Mouse (Mus musculus) bone marrow, adult 2 months (tissue): Measurements from ENCODE around the gene Sarm1.

Experiments
- CTCF ChIP-seq: fragments of 200-500 bp; IDR thresholded peaks from 2 replicates; pipeline ENCODE4 v1.5.1; 2011; ENCODE audit warnings: low read length, control low read depth; ENCODE audit not compliant: control insufficient read depth, insufficient read depth
- POLR2A ChIP-seq: fragments of 200-500 bp; IDR thresholded peaks from 2 replicates; pipeline ENCODE4 v1.6.1; 2011; ENCODE audit warnings: low read depth, mild to moderate bottlenecking, control low read depth, low read length, borderline replicate concordance; ENCODE audit not compliant: control insufficient read depth

DNA sequence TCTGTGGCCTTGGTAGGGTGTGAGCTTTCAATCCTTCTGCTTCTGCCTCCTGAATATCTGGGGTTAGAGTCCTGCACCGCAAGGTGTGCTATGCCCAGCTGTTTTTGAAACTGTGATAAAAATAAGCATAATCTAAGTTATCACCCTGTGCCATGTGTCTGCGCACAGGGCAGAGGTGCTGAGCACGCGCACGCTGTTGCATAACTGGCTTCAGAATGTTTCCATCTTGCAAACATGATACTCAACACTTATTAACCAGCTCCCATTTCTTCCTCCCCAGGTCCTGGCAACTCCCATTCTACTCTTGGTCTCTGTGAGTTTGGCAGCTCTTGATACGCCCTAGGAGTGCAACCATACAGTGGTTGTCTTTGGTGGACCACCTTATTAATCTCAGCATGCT is 69.9 kb downstream of the Sarm1 start:
- TF ChIP-seq POLR2A (no peak), CTCF (no peak)
